Mouse (Mus musculus) E14TG2a.4 (cell line): Measurements from ENCODE around the gene Gnas.

Source experiments
- H3K27me3 ChIP-seq: 2 replicates; pipeline ENCODE4 v1.6.1; 2014; ENCODE audit warnings: low read length, control low read depth; ENCODE audit not compliant: insufficient read depth
- H3K36me3 ChIP-seq: 2 replicates; pipeline ENCODE4 v1.6.1; 2014; ENCODE audit warnings: low read length, control low read depth; ENCODE audit not compliant: insufficient read depth
- H3K4me1 ChIP-seq: replicated peaks from 2 replicates; pipeline ENCODE4 v1.6.1; 2014; ENCODE audit warnings: low read depth, low read length, control low read depth
- H3K4me3 ChIP-seq: replicated peaks from 2 replicates; pipeline ENCODE4 v1.5.1; 2014; ENCODE audit warnings: mild to moderate bottlenecking, low read length
- H3K9me3 ChIP-seq: 2 replicates; pipeline ENCODE4 v1.6.1; 2014; ENCODE audit warnings: low read length, control low read depth
- CTCF ChIP-seq: conservative IDR thresholded peaks from 2 replicates; pipeline ENCODE4 v1.5.1; 2014; ENCODE audit warnings: low read length
- NANOG ChIP-seq: IDR thresholded peaks from 2 replicates; pipeline ENCODE4 v1.6.1; 2014; ENCODE audit warnings: borderline replicate concordance, low read length, mixed read lengths
- POU5F1 ChIP-seq: IDR thresholded peaks from 2 replicates; pipeline ENCODE4 v1.6.1; 2014; ENCODE audit warnings: low read length, borderline replicate concordance

The Gnas gene

DNA sequence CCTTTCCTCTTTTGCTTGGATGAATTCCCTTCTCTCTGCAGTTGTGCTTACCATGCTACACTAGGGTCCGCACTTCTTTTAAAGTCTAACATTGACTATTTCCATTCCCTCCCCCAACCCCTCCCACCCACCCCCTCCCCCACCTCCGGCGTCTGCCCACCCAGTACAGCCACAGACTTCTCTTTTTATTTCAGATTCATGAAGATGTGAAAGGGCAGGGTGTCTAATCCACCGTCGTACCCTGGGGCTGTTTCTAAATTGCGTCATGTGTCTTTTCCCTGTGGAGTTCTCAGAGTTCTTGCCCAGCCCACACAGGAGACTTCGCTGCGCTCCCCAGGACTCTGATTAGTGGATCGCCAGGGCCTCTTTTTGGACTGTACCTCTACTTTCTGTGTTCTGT lies 108.4 kb downstream of the Gnas start:
- no peaks in the 10 kb centered on the region for H3K36me3 ChIP-seq
- H3K4me3 ChIP-seq, result no peak overlapping the region
- TF ChIP-seq POU5F1 (no peak), NANOG (no peak), CTCF (no peak)
- peaks cover 5% of the 10 kb centered on the region for H3K9me3 ChIP-seq
- 0 out of 2 replicates have a peak, but pooled peaks cover 6% of the 10 kb centered on the region for H3K27me3 ChIP-seq
- H3K4me1 ChIP-seq, result no peaks in the 10 kb centered on the region

DNA sequence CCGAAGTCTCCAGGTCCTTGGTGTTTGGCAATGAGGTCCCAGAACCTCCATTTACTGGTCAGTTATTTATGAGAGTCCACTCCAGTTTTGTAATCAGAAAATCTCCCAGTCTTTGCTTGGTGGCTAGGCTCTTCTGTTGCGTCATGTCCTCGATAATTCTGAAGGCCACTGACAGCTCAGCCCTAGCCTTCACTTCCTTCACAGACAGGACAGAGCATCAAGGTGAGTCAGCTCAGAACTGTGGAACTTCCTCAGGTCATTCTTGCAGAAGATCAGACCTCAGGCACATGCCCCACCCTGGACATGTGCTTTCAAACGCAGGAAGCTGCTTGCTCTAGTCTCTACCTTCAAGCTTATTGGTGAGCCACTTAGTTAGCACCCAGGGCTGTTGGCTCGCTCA lies 109.3 kb downstream of the Gnas start:
- Histone ChIP-seq H3K36me3 (no peaks in the 10 kb centered on the region), H3K4me1 (no peaks in the 10 kb centered on the region), H3K4me3 (no peak overlapping the region), H3K9me3 (peaks cover 5% of the 10 kb centered on the region), H3K27me3 (0 out of 2 replicates have a peak, but pooled peaks cover 6% of the 10 kb centered on the region)
- TF ChIP-seq NANOG (no peak), CTCF (no peak), POU5F1 (no peak)
